Mouse (Mus musculus) frontal cortex, postnatal 10 days (tissue): ENCODE data around the gene Fsd2.

ENCODE experiments used
- DNase-seq, 2 experiments: peaks; one replicate each; pipeline ENCODE4 v3.0.0; 2022; ENCODE audit warnings: low spot score in 2 of 2, mixed read lengths in 1 of 2

Gene Fsd2

GRCm38 (mm10) chr7:81571941-81572441 lies 5.2 kb upstream of the Fsd2 start:
- DNase-seq = no peak

- DNase-seq = peak; percentile 89 to 90
These were observed 4.6 kb upstream of the Fsd2 start, which contains the start of gene Whamm for GRCm38 (mm10) chr7:81571108-81571940. Whamm (plus strand) TSS chr7:81571266.

GRCm38 (mm10) chr7:81570752-81571107 lies 4.0 kb upstream of the Fsd2 start:
- no peak for DNase-seq

GRCm38 (mm10) chr7:81570271-81570670 lies 3.5 kb upstream of the Fsd2 start:
- no peak for DNase-seq

- no peak for DNase-seq
These were observed 3.1 kb upstream of the Fsd2 start for GRCm38 (mm10) chr7:81569851-81570250.

- no peak for DNase-seq
These were observed 652 bp upstream of the Fsd2 start for GRCm38 (mm10) chr7:81567396-81567795.

- no peak for DNase-seq
These were observed 412 bp downstream of the Fsd2 start for GRCm38 (mm10) chr7:81566332-81566731.

GRCm38 (mm10) chr7:81565381-81566055 lies 1.2 kb downstream of the Fsd2 start:
- no peak for DNase-seq

- no peak for DNase-seq
These were observed 2.0 kb downstream of the Fsd2 start for GRCm38 (mm10) chr7:81564766-81565165.

GRCm38 (mm10) chr7:81563506-81564015 lies 3.2 kb downstream of the Fsd2 start:
- DNase-seq = no peak

- no peak for DNase-seq
These were observed 5.5 kb downstream of the Fsd2 start for GRCm38 (mm10) chr7:81561211-81561610.

GRCm38 (mm10) chr7:81560101-81561049 lies 6.4 kb downstream of the Fsd2 start:
- DNase-seq = no peak

- DNase-seq = no peak
These were observed 7.3 kb downstream of the Fsd2 start for GRCm38 (mm10) chr7:81559231-81559980.

GRCm38 (mm10) chr7:81557985-81558360 lies 8.8 kb downstream of the Fsd2 start:
- DNase-seq = no peak

- no peak for DNase-seq
These were observed 9.3 kb downstream of the Fsd2 start for GRCm38 (mm10) chr7:81557252-81557984.

GRCm38 (mm10) chr7:81556839-81557238 lies 9.9 kb downstream of the Fsd2 start:
- DNase-seq = no peak

- no peak for DNase-seq
These were observed 12.4 kb downstream of the Fsd2 start for GRCm38 (mm10) chr7:81554369-81554768.

- DNase-seq = no peak
These were observed 13.2 kb downstream of the Fsd2 start for GRCm38 (mm10) chr7:81553589-81553988.

GRCm38 (mm10) chr7:81548864-81549263 lies 17.9 kb downstream of the Fsd2 start:
- DNase-seq = no peak

- no peak for DNase-seq
These were observed 23.8 kb downstream of the Fsd2 start for GRCm38 (mm10) chr7:81542934-81543333.
